Mouse (Mus musculus) hindlimb bud, embryonic 11.5 days (tissue): ENCODE measurements around the gene Gm10961.

Experiments
- DNase-seq: peaks from one replicate; pipeline ENCODE4 v3.0.0-alpha.2; 2012; ENCODE audit warnings: low read depth, low spot score; ENCODE audit errors: extremely low spot score

The Gm10961 gene

DNA sequence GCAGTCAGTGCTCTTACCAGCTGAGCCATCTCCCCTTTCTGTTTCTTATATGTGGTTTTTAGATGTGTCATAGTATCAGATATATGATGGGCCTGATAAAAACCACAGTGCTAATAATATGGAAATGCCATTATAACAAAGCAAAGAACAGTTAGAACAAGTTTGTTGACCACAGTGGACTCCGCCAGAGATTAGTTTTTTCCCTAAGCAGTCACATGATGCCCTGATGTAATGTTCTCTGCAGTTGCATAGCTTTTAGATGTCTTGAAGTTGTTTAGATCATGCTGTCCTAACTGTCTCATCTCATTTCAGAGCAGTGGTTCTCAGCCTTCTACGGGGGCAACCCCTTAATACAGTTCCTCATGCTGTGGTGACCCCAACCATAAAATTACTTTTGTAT lies 25.0 kb downstream of the Gm10961 start:
- DNase-seq: no peak

DNA sequence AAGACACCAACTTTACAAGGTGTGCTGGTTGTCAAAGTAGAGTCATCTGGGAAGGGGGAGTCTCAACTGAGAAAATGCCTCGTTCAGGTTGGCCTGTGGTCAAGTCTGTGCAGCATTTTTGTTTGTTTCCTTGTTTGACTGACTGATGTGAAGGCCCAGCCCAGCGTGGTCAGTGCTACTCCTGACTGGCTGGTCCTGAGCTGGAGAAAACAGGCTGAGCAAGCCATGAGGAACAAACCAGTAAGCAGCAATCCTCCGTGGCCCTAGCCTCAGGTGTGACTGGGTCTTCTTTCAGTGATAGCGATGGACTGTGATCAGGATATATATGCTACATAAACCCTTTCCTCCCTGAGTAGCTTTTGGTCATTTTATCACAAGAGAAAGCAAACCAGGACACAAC lies 25.8 kb downstream of the Gm10961 start:
- no peak for DNase-seq

- DNase-seq: no peak
Measured at GRCm38 (mm10) chr3:107659000-107659399, 27.9 kb downstream of the Gm10961 start.

- no peak for DNase-seq
Measured at GRCm38 (mm10) chr3:107664641-107665040, 33.5 kb downstream of the Gm10961 start.

GRCm38 (mm10) chr3:107667426-107667825 lies 36.3 kb downstream of the Gm10961 start:
- no peak for DNase-seq

DNA sequence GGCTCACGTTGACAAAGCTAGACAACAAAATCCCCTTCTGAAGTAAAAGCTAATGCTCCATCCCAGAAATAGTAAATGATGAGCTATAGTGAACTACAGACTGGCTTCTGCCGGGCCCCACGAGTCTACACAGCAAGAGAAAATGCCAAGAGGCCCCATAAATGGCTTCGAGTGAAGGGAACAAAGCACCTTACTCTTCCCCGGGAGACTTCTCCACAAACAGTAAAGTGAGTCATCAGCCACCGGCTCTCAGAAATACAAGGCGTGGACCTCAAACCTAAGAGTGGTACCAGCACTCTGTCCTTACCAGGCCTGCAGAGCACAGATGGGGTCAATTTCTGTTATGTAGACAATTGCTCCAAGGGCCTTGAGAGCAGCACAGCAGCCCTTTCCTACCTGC lies 37.7 kb downstream of the Gm10961 start:
- DNase-seq: no peak

DNA sequence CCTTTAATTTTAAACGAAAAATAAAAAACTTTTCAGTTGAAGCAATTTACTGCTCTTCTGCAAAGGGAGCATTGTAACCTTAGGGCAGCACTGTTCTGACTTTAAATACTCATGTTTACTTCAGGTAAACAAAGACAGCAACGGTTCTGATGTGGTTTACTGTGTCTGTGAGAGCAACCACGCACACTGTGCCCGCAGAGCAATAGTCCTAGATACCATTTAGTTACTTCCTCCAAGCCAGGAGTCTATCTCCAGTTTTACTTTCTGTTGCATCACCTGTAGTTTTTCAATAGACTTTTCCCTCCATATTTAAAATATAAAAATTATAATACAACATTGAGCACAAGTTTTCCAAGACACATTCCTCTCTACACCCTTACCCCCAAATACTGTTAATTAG lies 39.4 kb downstream of the Gm10961 start:
- no peak for DNase-seq

- DNase-seq: no peak
Measured at GRCm38 (mm10) chr3:107671509-107671908, 40.4 kb downstream of the Gm10961 start.

DNA sequence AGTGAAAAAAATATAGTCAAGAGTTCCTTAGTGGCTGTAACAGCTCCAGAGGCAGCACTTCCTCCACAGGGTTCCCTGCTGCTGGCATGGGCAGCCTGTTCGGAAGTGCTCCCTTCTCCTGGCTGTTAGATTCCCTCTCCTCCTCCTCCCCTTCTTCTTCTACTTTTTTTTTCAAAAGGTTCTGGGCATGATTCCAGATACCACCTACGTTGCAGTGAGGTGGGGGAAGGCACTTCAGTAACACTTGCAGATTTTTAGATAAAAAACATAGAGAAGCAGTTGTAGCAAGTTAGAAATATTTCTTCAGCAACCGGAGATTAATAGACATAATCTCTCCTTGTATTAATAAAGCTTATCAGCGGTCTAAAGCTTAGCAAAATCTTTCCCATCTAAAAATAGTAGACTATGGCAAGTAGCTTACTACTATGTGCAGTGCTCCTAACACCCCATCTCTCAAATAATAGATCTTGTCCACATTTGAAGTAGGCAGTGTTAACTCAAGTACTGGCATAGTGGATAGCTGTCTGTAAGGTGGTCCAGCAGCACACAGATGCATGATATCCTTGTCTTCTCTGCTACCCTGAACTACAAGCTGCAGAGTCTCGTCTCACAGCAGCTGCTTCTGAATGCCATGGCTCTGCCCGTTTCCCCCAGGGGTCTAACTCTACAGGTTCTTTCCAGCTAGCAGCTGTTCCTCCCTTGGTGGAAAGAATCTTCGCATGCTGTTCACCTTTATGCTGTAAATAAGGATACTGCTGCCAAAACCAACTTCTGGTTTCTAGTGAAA lies 49.9 kb downstream of the Gm10961 start:
- DNase-seq: no peak
